Mouse (Mus musculus): ENCODE results near the gene P3h4. TPM values are rescaled to one million over a fixed set of nuclear protein-coding genes. Genes with fewer than 3 reads are reported as not detected.
A peak's percentile ranks its signal among the peaks of the same experiment; 100 is the strongest.
"Not testable (repeated sequence)": the region's sequence is repeated elsewhere in the genome, so short reads cannot be mapped to it uniquely, and the experiment has no call there.

The P3h4 gene
- polyA plus RNA-seq, 1 experiment from 2014 or later = 25.8 TPM

GRCm38 (mm10) chr11:100369145-100369544 lies 45.5 kb downstream of the P3h4 start:
- H3K4me3 ChIP-seq (ENCODE audit: low read depth, low read length) = no peak overlapping the region
- DNase-seq (ENCODE audit: low spot score) = no peak
- no peak for ATAC-seq (replicated peaks; ENCODE audit: low FRiP score)
- H3K4me1 ChIP-seq (replicated peaks; ENCODE audit: control insufficient read depth, insufficient read depth, low read length) = no peaks in the 10 kb centered on the region
- H3K9me3 ChIP-seq (ENCODE audit: control insufficient read depth, low read length) = no peaks in the 10 kb centered on the region
- H3K4me2 ChIP-seq = no peak overlapping the region
- no peak overlapping the region for H3K9ac ChIP-seq (ENCODE audit: low read depth, low read length)
- no peaks in the 10 kb centered on the region for H3K27me3 ChIP-seq (replicated peaks; ENCODE audit: control insufficient read depth, insufficient read depth, low read length)
- H3K36me3 ChIP-seq (ENCODE audit: control insufficient read depth, insufficient read depth, low read length) = peaks cover 7% of the 10 kb centered on the region; the same call in 1 of the 2 replicates
- H3K27ac ChIP-seq (ENCODE audit: low read depth, low read length) = no peak overlapping the region
- 64% methylated on average over 7 of the region's 7 CpGs for WGBS

- WGBS = 17% methylated on average over 12 of the region's 12 CpGs
- no peak overlapping the region for H3K4me2 ChIP-seq
- 0 out of 2 replicates have a peak, but pooled peaks cover 5% of the 10 kb centered on the region for H3K4me1 ChIP-seq (replicated peaks; ENCODE audit: control insufficient read depth, insufficient read depth, low read length)
- peaks cover 27% of the 10 kb centered on the region for H3K27me3 ChIP-seq (replicated peaks; ENCODE audit: control insufficient read depth, insufficient read depth, low read length)
- no peaks in the 10 kb centered on the region for H3K9me3 ChIP-seq (ENCODE audit: control insufficient read depth, low read length)
- no peak overlapping the region for H3K27ac ChIP-seq (ENCODE audit: low read depth, low read length)
- no peak overlapping the region for H3K4me3 ChIP-seq (ENCODE audit: low read depth, low read length)
- no peak overlapping the region for H3K9ac ChIP-seq (ENCODE audit: low read depth, low read length)
- DNase-seq (ENCODE audit: low spot score) (peak; percentile 59), ATAC-seq (replicated peaks; ENCODE audit: low FRiP score) (peak; percentile 40; the same call in 1 of the 2 replicates)
- no peaks in the 10 kb centered on the region for H3K36me3 ChIP-seq (ENCODE audit: control insufficient read depth, insufficient read depth, low read length)
These were observed 51.6 kb downstream of the P3h4 start for GRCm38 (mm10) chr11:100362979-100363562.

GRCm38 (mm10) chr11:100362209-100362978 lies 52.2 kb downstream of the P3h4 start:
- Histone ChIP-seq H3K4me1 (replicated peaks; ENCODE audit: control insufficient read depth, insufficient read depth, low read length) (0 out of 2 replicates have a peak, but pooled peaks cover 5% of the 10 kb centered on the region), H3K9me3 (ENCODE audit: control insufficient read depth, low read length) (no peaks in the 10 kb centered on the region), H3K36me3 (ENCODE audit: control insufficient read depth, insufficient read depth, low read length) (no peaks in the 10 kb centered on the region), H3K4me2 (no peak overlapping the region), H3K4me3 (ENCODE audit: low read depth, low read length) (no peak overlapping the region), H3K9ac (ENCODE audit: low read depth, low read length) (no peak overlapping the region), H3K27me3 (replicated peaks; ENCODE audit: control insufficient read depth, insufficient read depth, low read length) (peaks cover 31% of the 10 kb centered on the region), H3K27ac (ENCODE audit: low read depth, low read length) (no peak overlapping the region)
- ATAC-seq (replicated peaks; ENCODE audit: low FRiP score) (0 out of 2 replicates have a peak, but pooled peaks have one; percentile 16), DNase-seq (ENCODE audit: low spot score) (peak; percentile 75)
- 12% methylated on average over 8 of the region's 8 CpGs for WGBS

GRCm38 (mm10) chr11:100361059-100361458 lies 53.6 kb downstream of the P3h4 start:
- not testable (repeated sequence) for H3K4me3 ChIP-seq (ENCODE audit: low read depth, low read length); ATAC-seq (replicated peaks; ENCODE audit: low FRiP score); H3K27ac ChIP-seq (ENCODE audit: low read depth, low read length); H3K36me3 ChIP-seq (ENCODE audit: control insufficient read depth, insufficient read depth, low read length); H3K9ac ChIP-seq (ENCODE audit: low read depth, low read length); H3K9me3 ChIP-seq (ENCODE audit: control insufficient read depth, low read length); H3K4me2 ChIP-seq; DNase-seq (ENCODE audit: low spot score); H3K4me1 ChIP-seq (replicated peaks; ENCODE audit: control insufficient read depth, insufficient read depth, low read length)
- no CpG with 5 or more reads among the region's 13 CpGs for whole genome bisulfite sequencing
- peaks cover 44% of the 10 kb centered on the region for H3K27me3 ChIP-seq (replicated peaks; ENCODE audit: control insufficient read depth, insufficient read depth, low read length)

GRCm38 (mm10) chr11:100360175-100360574 lies 54.5 kb downstream of the P3h4 start:
- Histone ChIP-seq H3K4me2 (no peak overlapping the region), H3K4me1 (replicated peaks; ENCODE audit: control insufficient read depth, insufficient read depth, low read length) (peaks cover 7% of the 10 kb centered on the region; the same call in 1 of the 2 replicates), H3K27me3 (replicated peaks; ENCODE audit: control insufficient read depth, insufficient read depth, low read length) (peaks cover 53% of the 10 kb centered on the region), H3K9ac (ENCODE audit: low read depth, low read length) (no peak overlapping the region), H3K9me3 (ENCODE audit: control insufficient read depth, low read length) (no peaks in the 10 kb centered on the region), H3K4me3 (ENCODE audit: low read depth, low read length) (no peak overlapping the region), H3K36me3 (ENCODE audit: control insufficient read depth, insufficient read depth, low read length) (no peaks in the 10 kb centered on the region), H3K27ac (ENCODE audit: low read depth, low read length) (no peak overlapping the region)
- ATAC-seq (replicated peaks; ENCODE audit: low FRiP score) (no peak), DNase-seq (ENCODE audit: low spot score) (no peak)
- 51% methylated on average over 6 of the region's 6 CpGs for whole genome bisulfite sequencing

Small RNAs within 50 kb of the gene (microRNA-seq; reads per million reads assigned to microRNA genes)
- not detected for gene Gm27374 (ENCODE audit: borderline number of aligned reads)

Other genes with a start within 250 kb of the P3h4 start
- gene Krt9, start 221.6 kb downstream of the P3h4 start, polyA plus RNA-seq (2014; fragmentation: Nextera tagmentation; extraction: Ambion mirVana) = not detected in 2 replicates
- gene Krt14, start 207.3 kb downstream of the P3h4 start, polyA plus RNA-seq (2014; fragmentation: Nextera tagmentation; extraction: Ambion mirVana) = 2.1 and 2.3 TPM in 2 replicates
- gene Krt16, start 165.9 kb downstream of the P3h4 start, polyA plus RNA-seq (2014; fragmentation: Nextera tagmentation; extraction: Ambion mirVana) = not detected in 2 replicates
- 0.32 and 0.42 TPM in 2 replicates for gene Krt17, start 153.8 kb downstream of the P3h4 start, polyA plus RNA-seq (2014; fragmentation: Nextera tagmentation; extraction: Ambion mirVana)
- not detected in 2 replicates for gene Krt42, start 145.0 kb downstream of the P3h4 start, polyA plus RNA-seq (2014; fragmentation: Nextera tagmentation; extraction: Ambion mirVana)
- 2,121 and 2,222 TPM in 2 replicates for gene Eif1, start 95.0 kb downstream of the P3h4 start, polyA plus RNA-seq (2014; fragmentation: Nextera tagmentation; extraction: Ambion mirVana)
- gene Gast, start 80.4 kb downstream of the P3h4 start, polyA plus RNA-seq (2014; fragmentation: Nextera tagmentation; extraction: Ambion mirVana) = not detected in 2 replicates
- gene Hap1, start 58.7 kb downstream of the P3h4 start, polyA plus RNA-seq (2014; fragmentation: Nextera tagmentation; extraction: Ambion mirVana) = 0.82 and 1.5 TPM in 2 replicates
- 38.8 and 41.6 TPM in 2 replicates for gene Jup, start 17.1 kb downstream of the P3h4 start, polyA plus RNA-seq (2014; fragmentation: Nextera tagmentation; extraction: Ambion mirVana)
- gene Fkbp10, start 861 bp upstream of the P3h4 start, polyA plus RNA-seq (2014; fragmentation: Nextera tagmentation; extraction: Ambion mirVana) = 39.9 and 43.2 TPM in 2 replicates
- gene Nt5c3b, start 27.0 kb upstream of the P3h4 start, polyA plus RNA-seq (2014; fragmentation: Nextera tagmentation; extraction: Ambion mirVana) = 70.4 and 74.0 TPM in 2 replicates
- gene Klhl10, start 27.1 kb upstream of the P3h4 start, polyA plus RNA-seq (2014; fragmentation: Nextera tagmentation; extraction: Ambion mirVana) = 0.31 and 0.36 TPM in 2 replicates
- 6.3 and 6.7 TPM in 2 replicates for gene Klhl11, start 57.9 kb upstream of the P3h4 start, polyA plus RNA-seq (2014; fragmentation: Nextera tagmentation; extraction: Ambion mirVana)
- 159 and 194 TPM in 2 replicates for gene Acly, start 113.2 kb upstream of the P3h4 start, polyA plus RNA-seq (2014; fragmentation: Nextera tagmentation; extraction: Ambion mirVana)
- gene Ttc25, start 130.8 kb upstream of the P3h4 start, polyA plus RNA-seq (2014; fragmentation: Nextera tagmentation; extraction: Ambion mirVana) = 0.18 and 0.26 TPM in 2 replicates
- 19.4 and 19.7 TPM in 2 replicates for gene Cnp, start 160.1 kb upstream of the P3h4 start, polyA plus RNA-seq (2014; fragmentation: Nextera tagmentation; extraction: Ambion mirVana)
- 35.4 and 36.5 TPM in 2 replicates for gene Nkiras2, start 204.4 kb upstream of the P3h4 start, polyA plus RNA-seq (2014; fragmentation: Nextera tagmentation; extraction: Ambion mirVana)
- gene Dnajc7, start 205.3 kb upstream of the P3h4 start, polyA plus RNA-seq (2014; fragmentation: Nextera tagmentation; extraction: Ambion mirVana) = 70.6 and 70.8 TPM in 2 replicates

Data from liver, embryonic 11.5 days (tissue).